Mouse (Mus musculus) small intestine, adult 2 months (tissue): ENCODE measurements around the gene Krt90. TPM values are rescaled to one million over a fixed set of nuclear protein-coding genes. Genes with fewer than 3 reads are reported as not detected.
"Not testable (repeated sequence)": the region's sequence is repeated elsewhere in the genome, so short reads cannot be mapped to it uniquely, and the experiment has no call there.

Source experiments
- H3K27ac ChIP-seq: fragments of 200-500 bp; 2 replicates; pipeline ENCODE4 v1.5.1; 2012; ENCODE audit warnings: low read depth, low read length, control low read depth, inconsistent platforms; ENCODE audit not compliant: insufficient read depth
- H3K27me3 ChIP-seq: fragments of 200-500 bp; 2 replicates; pipeline ENCODE4 v1.6.1; 2012; ENCODE audit warnings: mild to moderate bottlenecking, moderate library complexity, low read length, inconsistent platforms; ENCODE audit not compliant: control insufficient read depth, insufficient read depth
- H3K36me3 ChIP-seq: fragments of 200-500 bp; 2 replicates; pipeline ENCODE4 v1.6.1; 2012; ENCODE audit warnings: mild to moderate bottlenecking, low read length, control low read depth, inconsistent platforms; ENCODE audit not compliant: control insufficient read depth, insufficient read depth
- H3K4me1 ChIP-seq: fragments of 200-500 bp; 2 replicates; pipeline ENCODE4 v1.6.1; 2012; ENCODE audit warnings: low read length, inconsistent platforms, mixed read lengths; ENCODE audit not compliant: control insufficient read depth, insufficient read depth, insufficient read length
- H3K4me3 ChIP-seq: fragments of 200-500 bp; 2 replicates; pipeline ENCODE4 v1.5.1; 2012; ENCODE audit warnings: low read depth, mild to moderate bottlenecking, control low read depth, inconsistent platforms, low read length, moderate library complexity
- CTCF ChIP-seq: fragments of 200-500 bp; IDR thresholded peaks from 2 replicates; pipeline ENCODE4 v1.5.1; 2012; ENCODE audit warnings: low read depth, mild to moderate bottlenecking, control low read depth, inconsistent platforms, low read length, moderate library complexity, mixed read lengths; ENCODE audit not compliant: insufficient replicate concordance, insufficient read length; ENCODE audit errors: extremely low read depth
- POLR2A ChIP-seq: fragments of 200-500 bp; IDR thresholded peaks from 2 replicates; pipeline ENCODE4 v1.6.1; 2012; ENCODE audit warnings: low read depth, mild to moderate bottlenecking, control low read depth, inconsistent platforms, low read length, moderate library complexity
- WGBS: fragments of 180-500 bp; shearing (Covaris S2); methylation state at CpG from one replicate; pipeline ENCODE4 v1.1.7; 2018; 5-methylcytosine and 5-hydroxymethylcytosine counted together
- polyA plus RNA-seq: library from polyadenylated mRNA; depleted of rRNA; stranded (reverse); fragments of >200 nt; gene quantifications from 2 replicates; pipeline ENCODE4 v1.2.3, GENCODE M21; 2012; rRNA removed

Krt90 gene
- polyA plus RNA-seq, 1 experiment, result not detected

DNA sequence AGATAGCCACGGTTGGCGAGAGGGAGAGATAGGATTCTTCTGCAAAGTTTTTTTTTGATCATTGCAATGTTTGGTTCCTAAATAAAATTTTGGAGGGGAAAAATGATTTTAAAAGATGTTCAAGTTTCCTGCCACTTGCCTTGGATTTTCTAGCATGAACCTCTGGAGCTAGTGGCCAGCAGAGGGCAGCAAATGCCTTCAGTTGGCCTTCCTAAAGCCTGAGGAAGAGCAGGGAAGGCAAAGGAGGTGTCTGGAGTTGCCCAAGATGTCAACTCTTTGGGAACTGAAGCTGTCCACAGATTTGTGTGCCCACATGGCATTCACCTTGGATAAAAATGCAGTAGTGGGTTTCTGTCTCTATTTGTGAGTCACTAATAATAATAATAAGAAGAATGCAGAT is 43.0 kb downstream of the Krt90 start:
- TF ChIP-seq POLR2A, result no peak
- peak; percentile 86; the same call in 1 of the 2 replicates for TF ChIP-seq CTCF
- no peaks in the 10 kb centered on the region for H3K36me3 ChIP-seq
- 17% methylated on average over 2 of the region's 2 CpGs for WGBS
- no peak overlapping the region for H3K27ac ChIP-seq
- peaks cover 15% of the 10 kb centered on the region; the same call in 1 of the 2 replicates for H3K4me1 ChIP-seq
- H3K27me3 ChIP-seq, result 0 out of 2 replicates have a peak, but pooled peaks cover 2% of the 10 kb centered on the region
- no peak overlapping the region for H3K4me3 ChIP-seq

DNA sequence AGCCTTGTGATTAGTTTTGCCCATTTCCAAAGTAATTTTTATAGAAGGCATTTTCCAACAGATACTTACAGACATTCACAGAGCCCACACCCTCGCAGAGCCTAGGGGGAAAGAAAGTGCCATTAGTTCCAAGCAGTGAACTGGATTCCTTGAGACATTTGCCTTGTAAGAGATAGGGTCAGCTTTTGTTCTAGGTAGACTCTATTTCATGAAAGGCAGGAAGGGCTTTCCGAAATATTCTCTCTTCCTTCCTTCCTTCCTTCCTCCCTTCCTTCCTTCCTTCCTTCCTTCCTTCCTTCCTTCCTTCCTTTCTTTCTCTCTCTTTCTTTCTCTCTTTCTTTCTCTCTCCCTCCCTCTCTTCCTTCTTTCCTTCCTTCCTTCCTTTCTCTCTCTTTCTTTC is 45.6 kb downstream of the Krt90 start, which contains the start of gene Gm49425:
Gene Gm49425, minus strand, starts transcription at position 101 of the 400 bp plus-strand sequence.
- H3K36me3 ChIP-seq, H3K27ac ChIP-seq, H3K27me3 ChIP-seq, H3K4me3 ChIP-seq, H3K4me1 ChIP-seq: not testable (repeated sequence)
- 66% methylated on average over 2 of the region's 2 CpGs for WGBS

DNA sequence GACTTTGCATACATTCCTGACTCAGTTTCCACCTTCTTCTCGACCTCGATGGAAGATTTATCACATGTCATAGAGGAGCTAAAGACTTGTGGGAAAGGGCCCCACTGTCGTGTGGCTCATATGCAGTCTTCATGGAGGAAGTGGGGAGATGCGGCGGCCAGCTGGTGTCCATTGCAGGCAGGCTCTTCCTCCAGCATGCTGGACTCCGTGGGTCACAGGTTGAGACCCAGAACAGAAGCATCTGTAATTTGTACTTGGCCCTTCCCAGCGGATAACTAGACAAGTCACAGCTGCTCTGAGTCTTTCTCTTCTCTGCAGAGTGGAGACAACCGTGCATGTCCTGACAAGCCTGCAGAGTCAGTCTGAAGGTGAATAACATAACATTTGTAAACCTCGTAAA is 54.5 kb downstream of the Krt90 start:
- Histone ChIP-seq H3K27ac (no peak overlapping the region), H3K36me3 (no peaks in the 10 kb centered on the region), H3K4me3 (no peak overlapping the region), H3K4me1 (no peaks in the 10 kb centered on the region), H3K27me3 (no peaks in the 10 kb centered on the region)
- TF ChIP-seq POLR2A (no peak), CTCF (no peak)
- 67% methylated on average over 9 of the region's 9 CpGs for WGBS

DNA sequence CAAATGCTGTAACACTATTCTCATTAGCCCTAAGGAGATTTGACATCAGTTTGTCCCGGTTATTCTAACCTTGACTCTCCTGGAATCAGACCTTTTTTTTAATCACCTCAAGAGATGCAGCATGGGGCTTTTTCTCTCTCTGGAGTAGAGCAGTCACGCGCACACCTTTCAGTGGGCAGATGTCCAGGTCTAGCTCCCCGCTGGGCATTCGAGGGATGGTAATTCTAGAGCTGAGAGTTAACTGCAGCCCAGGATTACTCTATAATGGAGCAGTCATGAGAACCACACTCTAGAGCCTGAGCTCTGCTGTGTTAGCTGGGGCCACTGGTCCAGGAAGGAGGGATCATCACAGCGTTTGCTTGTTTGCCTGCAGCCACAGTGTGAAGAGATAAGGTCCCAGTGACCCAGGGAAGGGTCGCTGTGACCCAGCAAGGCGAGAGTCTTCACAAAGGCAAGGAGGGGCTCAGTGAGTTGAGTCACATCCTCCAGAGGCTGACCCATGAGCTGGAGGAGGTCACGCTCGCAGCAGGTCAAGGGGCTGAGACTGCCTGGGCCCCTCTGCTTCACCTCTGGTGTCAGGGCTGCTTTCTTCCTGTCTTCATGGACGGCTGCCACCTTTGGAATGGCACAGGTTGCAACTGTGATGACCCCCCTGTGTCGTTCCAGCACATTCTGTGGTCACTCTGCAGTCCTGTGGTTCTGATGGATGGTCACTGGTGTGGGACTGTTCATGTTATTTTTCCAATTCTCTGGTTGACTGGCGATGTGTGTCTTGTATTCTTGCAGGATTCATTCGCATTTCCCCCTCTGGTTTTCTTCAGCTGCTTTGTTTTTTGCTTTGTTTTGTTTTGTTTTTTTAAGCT is 55.6 kb downstream of the Krt90 start:
- WGBS, result 47% methylated on average over 14 of the region's 14 CpGs
- no peaks in the 10 kb centered on the region for H3K4me1 ChIP-seq
- no peaks in the 10 kb centered on the region for H3K27me3 ChIP-seq
- H3K27ac ChIP-seq, result no peak overlapping the region
- H3K4me3 ChIP-seq, result no peak overlapping the region
- TF ChIP-seq POLR2A, result no peak
- TF ChIP-seq CTCF, result no peak
- H3K36me3 ChIP-seq, result no peaks in the 10 kb centered on the region

Other genes starting within 250 kb of the Krt90 start
- gene Krt80, start 192.8 kb downstream of the Krt90 start, polyA plus RNA-seq, result 0.61 and 2.5 TPM in 2 replicates
- gene Krt7, start 151.9 kb downstream of the Krt90 start, polyA plus RNA-seq, result 35.1 and 43.1 TPM in 2 replicates
- 0.29 and 0.30 TPM in 2 replicates for gene Krt87, start 124.1 kb downstream of the Krt90 start, polyA plus RNA-seq
- not detected in 2 replicates for gene Krt88, start 115.2 kb downstream of the Krt90 start, polyA plus RNA-seq
- gene Krt81, start 99.2 kb downstream of the Krt90 start, polyA plus RNA-seq, result not detected in 2 replicates
- gene Krt86, start 89.5 kb downstream of the Krt90 start, polyA plus RNA-seq, result not detected in 2 replicates
- 0.08 and 0.48 TPM in 2 replicates for gene Krt83, start 71.4 kb downstream of the Krt90 start, polyA plus RNA-seq
- not detected in 2 replicates for gene Gm49425, start 45.7 kb downstream of the Krt90 start, polyA plus RNA-seq
- gene Krt84, start 30.1 kb downstream of the Krt90 start, polyA plus RNA-seq, result 0.27 TPM in 1 of 2 replicates, not detected in the other
- gene Krt82, start 12.3 kb downstream of the Krt90 start, polyA plus RNA-seq, result not detected in 2 replicates
- not detected in 2 replicates for gene Krt75, start 11.0 kb upstream of the Krt90 start, polyA plus RNA-seq
- not detected in 2 replicates for gene Gm5414, start 65.2 kb upstream of the Krt90 start, polyA plus RNA-seq
- not detected in 2 replicates for gene Gm5478, start 84.4 kb upstream of the Krt90 start, polyA plus RNA-seq
- gene Krt6b, start 117.3 kb upstream of the Krt90 start, polyA plus RNA-seq, result 0.08 TPM in 1 of 2 replicates, not detected in the other
- not detected in 2 replicates for gene Krt6a, start 131.4 kb upstream of the Krt90 start, polyA plus RNA-seq
- gene Krt5, start 149.9 kb upstream of the Krt90 start, polyA plus RNA-seq, result 0.15 and 0.43 TPM in 2 replicates
- gene Krt71, start 180.2 kb upstream of the Krt90 start, polyA plus RNA-seq, result not detected in 2 replicates
- gene Krt72, start 223.5 kb upstream of the Krt90 start, polyA plus RNA-seq, result not detected in 2 replicates
- gene Krt73, start 239.4 kb upstream of the Krt90 start, polyA plus RNA-seq, result not detected in 2 replicates